Comparison of ENCODE assay signal across 16 mouse cellular contexts in the genomic region with DNA sequence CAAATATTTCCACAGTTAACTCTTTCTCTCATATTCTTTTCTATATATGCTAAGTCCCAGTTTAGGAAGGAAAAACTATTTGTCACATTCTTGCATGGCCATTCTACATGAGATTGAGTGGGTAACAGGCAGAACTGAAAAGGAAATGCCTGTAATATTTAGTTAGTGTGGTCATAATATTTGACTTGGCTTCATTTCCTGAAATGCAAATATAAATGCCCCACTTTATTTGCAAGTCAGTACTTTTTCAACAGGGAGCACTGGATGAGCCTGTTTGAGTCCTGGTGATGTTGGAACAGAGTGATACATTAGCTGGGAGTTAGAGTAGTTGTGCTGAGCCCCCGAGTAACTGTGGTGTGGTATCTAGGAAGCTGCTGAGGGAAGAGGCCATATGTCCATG.
"Had no signal": no experiment of that assay in that cellular context is flagged by ENCODE, and none has a peak within 500 bp of the region (broad histone marks: within the 10 kb centered on the region; RNA-seq: fewer than 3 reads in every experiment).

No protein-coding gene starts in this region.

- ATAC-seq: inflammation-experienced regulatory T-cells, adult 6 months; intestine, postnatal 0 days; midbrain, embryonic 15.5 days had no signal

- DNase-seq: kidney, postnatal 25 days; right cerebral cortex, postnatal 4 days; spleen, adult 18-20 months; thymus, adult 2 months; thymus, postnatal 36 days had no signal

- H3K27me3 ChIP-seq: lung, embryonic 15.5 days; midbrain, embryonic 15.5 days; neural tube, embryonic 12.5 days had no signal

- H3K9ac ChIP-seq: kidney, embryonic 15.5 days; liver, embryonic 14.5 days; lung, embryonic 15.5 days; midbrain, embryonic 15.5 days; neural tube, embryonic 12.5 days had no signal

- H3K4me1 ChIP-seq: kidney, embryonic 15.5 days; limb, embryonic 10.5 days; lung, embryonic 15.5 days; megakaryocyte, embryonic 14.5 days; midbrain, embryonic 15.5 days; neural tube, embryonic 12.5 days had no signal

- H3K4me3 ChIP-seq: kidney, embryonic 15.5 days; left cerebral cortex, adult 2 months; limb, embryonic 10.5 days; lung, embryonic 15.5 days; megakaryocyte, embryonic 14.5 days; midbrain, embryonic 15.5 days; neural tube, embryonic 12.5 days had no signal

- H3K27ac ChIP-seq: kidney, embryonic 15.5 days; left cerebral cortex, adult 2 months; limb, embryonic 10.5 days; liver, embryonic 14.5 days; lung, embryonic 15.5 days; midbrain, embryonic 15.5 days; neural tube, embryonic 12.5 days had no signal

- H3K36me3 ChIP-seq: kidney, embryonic 15.5 days; limb, embryonic 10.5 days; lung, embryonic 15.5 days; midbrain, embryonic 15.5 days; neural tube, embryonic 12.5 days had no signal

- H3K4me2 ChIP-seq: kidney, embryonic 15.5 days; lung, embryonic 15.5 days; midbrain, embryonic 11.5 days; midbrain, embryonic 15.5 days; neural tube, embryonic 12.5 days had no signal

- H3K9me3 ChIP-seq: kidney, embryonic 15.5 days; limb, embryonic 10.5 days; lung, embryonic 15.5 days; megakaryocyte, embryonic 14.5 days; midbrain, embryonic 15.5 days; neural tube, embryonic 12.5 days had no signal
